Mouse (Mus musculus): Measurements from ENCODE around the gene Sik3. TPM values are rescaled to one million over a fixed set of nuclear protein-coding genes. Genes with fewer than 3 reads are reported as not detected.

The Sik3 gene
- polyA plus RNA-seq, 1 experiment from 2014 or later = 12.6 TPM

DNA sequence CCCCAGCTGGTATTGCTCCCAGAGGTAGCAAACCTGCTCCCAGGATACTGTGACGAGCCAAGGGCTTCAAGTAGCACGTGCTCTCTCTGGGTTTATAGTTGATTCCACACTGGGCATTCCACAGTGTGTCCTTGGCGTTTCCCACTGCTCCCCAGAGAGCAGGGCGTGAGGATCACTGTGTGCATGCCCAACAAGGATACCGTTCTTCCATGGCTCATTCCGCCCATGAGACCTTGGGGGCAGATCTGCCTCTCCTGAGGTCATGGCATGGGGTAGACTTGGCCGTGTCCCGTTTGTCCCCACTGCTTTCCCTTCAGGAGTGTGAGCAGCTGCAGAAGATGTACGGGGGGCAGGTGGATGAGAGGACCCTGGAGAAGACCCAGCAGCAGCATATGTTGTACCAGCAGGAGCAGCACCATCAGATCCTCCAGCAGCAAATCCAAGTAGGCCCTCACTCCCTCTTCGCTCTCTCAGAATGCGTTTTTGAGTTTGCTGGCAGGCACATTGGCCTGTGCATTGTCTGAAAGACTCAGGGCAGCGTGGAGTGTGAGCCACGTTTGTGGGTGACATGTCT, 195.9 kb downstream of the Sik3 start:
- ATAC-seq (ENCODE audit: insufficient number of reproducible peaks, insufficient read depth, low FRiP score, low TSS enrichment, low read depth) = no peak
- Histone ChIP-seq H3K4me1 (replicated peaks) (peaks cover 19% of the 10 kb centered on the region), H3K4me3 (replicated peaks) (no peak overlapping the region), H3K9me3 (no peaks in the 10 kb centered on the region), H3K9ac (replicated peaks) (no peak overlapping the region), H3K36me3 (peaks cover 93% of the 10 kb centered on the region), H3K27me3 (no peaks in the 10 kb centered on the region), H3K27ac (peak overlapping the region; percentile 62), H3K4me2 (no peak overlapping the region)
- 73% methylated on average over 13 of the region's 13 CpGs for WGBS

DNA sequence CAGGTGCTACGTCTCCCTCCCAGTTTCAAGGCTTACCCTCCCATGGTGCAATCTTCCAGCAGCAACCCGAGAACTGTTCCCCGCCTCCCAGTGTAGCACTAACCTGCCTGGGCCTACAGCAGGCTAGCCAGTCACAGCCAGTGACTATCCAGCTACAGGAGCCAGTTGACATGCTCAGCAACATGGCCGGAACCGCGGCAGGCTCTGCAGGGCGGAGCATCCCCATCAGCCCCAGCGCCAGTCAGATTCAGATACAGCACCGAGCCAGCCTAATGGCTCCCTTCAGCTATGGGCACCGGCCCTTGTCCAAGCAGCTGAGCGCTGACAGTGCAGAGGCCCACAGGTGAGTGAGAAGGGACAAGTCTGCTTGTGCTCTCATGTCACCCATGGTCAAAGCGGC, 197.9 kb downstream of the Sik3 start:
- Histone ChIP-seq H3K27me3 (no peaks in the 10 kb centered on the region), H3K36me3 (peaks cover 96% of the 10 kb centered on the region), H3K27ac (no peak overlapping the region), H3K4me1 (replicated peaks) (peaks cover 19% of the 10 kb centered on the region), H3K4me3 (replicated peaks) (no peak overlapping the region), H3K4me2 (no peak overlapping the region), H3K9me3 (no peaks in the 10 kb centered on the region), H3K9ac (replicated peaks) (no peak overlapping the region)
- no peak for ATAC-seq (ENCODE audit: insufficient number of reproducible peaks, insufficient read depth, low FRiP score, low TSS enrichment, low read depth)
- 90% methylated on average over 12 of the region's 12 CpGs for WGBS

DNA sequence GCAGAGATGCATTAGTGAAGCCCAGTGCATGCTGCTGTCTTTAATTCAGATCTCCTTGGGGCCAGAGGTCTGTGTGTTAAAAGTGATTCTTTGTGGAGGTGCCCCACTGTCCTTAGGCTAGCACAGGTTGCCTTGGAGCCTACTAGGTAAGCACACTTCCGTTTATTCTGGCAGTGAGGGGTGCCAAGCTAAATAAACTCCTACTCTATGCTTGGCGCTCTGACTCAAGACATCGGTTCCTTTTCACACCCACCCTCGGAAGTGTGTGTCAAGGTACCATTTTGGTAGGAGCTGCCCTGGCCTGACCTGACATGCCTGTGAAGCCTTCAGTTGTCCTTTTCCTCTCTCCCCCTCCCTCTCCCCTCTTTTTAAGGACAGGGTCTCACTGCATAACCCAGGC, 201.7 kb downstream of the Sik3 start:
- H3K9ac ChIP-seq (replicated peaks) = no peak overlapping the region
- H3K4me1 ChIP-seq (replicated peaks) = no peaks in the 10 kb centered on the region
- 85% methylated on average over 4 of the region's 4 CpGs for WGBS
- H3K27me3 ChIP-seq = no peaks in the 10 kb centered on the region
- H3K27ac ChIP-seq = no peak overlapping the region
- H3K4me2 ChIP-seq = no peak overlapping the region
- peaks cover 68% of the 10 kb centered on the region for H3K36me3 ChIP-seq
- ATAC-seq (ENCODE audit: insufficient number of reproducible peaks, insufficient read depth, low FRiP score, low TSS enrichment, low read depth) = no peak
- no peaks in the 10 kb centered on the region for H3K9me3 ChIP-seq
- no peak overlapping the region for H3K4me3 ChIP-seq (replicated peaks)

DNA sequence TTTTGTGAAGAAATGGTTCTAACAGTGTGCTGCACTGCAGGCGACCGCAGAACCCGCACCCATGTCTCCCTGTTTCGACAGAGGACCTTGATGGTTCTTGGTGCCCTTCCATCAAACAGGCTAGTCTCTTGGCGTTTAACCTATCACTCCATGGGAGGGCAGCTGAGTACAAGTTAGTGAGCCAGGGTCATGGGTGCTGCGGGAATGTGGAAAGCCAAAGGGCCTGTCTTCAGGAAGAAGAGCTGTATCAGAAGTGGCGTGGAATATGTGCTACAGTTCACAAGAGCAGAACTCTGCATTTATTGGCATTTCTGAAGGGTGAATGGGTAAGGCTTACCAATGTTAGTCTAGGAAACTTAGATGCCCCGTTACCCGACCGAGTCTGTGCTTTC, 202.3 kb downstream of the Sik3 start:
- ATAC-seq (ENCODE audit: insufficient number of reproducible peaks, insufficient read depth, low FRiP score, low TSS enrichment, low read depth) = no peak
- no peak overlapping the region for H3K4me3 ChIP-seq (replicated peaks)
- H3K4me2 ChIP-seq = no peak overlapping the region
- WGBS = 89% methylated on average over 10 of the region's 10 CpGs
- H3K9me3 ChIP-seq = no peaks in the 10 kb centered on the region
- H3K4me1 ChIP-seq (replicated peaks) = no peaks in the 10 kb centered on the region
- no peak overlapping the region for H3K9ac ChIP-seq (replicated peaks)
- H3K27ac ChIP-seq = no peak overlapping the region
- H3K27me3 ChIP-seq = no peaks in the 10 kb centered on the region
- H3K36me3 ChIP-seq = peaks cover 68% of the 10 kb centered on the region

DNA sequence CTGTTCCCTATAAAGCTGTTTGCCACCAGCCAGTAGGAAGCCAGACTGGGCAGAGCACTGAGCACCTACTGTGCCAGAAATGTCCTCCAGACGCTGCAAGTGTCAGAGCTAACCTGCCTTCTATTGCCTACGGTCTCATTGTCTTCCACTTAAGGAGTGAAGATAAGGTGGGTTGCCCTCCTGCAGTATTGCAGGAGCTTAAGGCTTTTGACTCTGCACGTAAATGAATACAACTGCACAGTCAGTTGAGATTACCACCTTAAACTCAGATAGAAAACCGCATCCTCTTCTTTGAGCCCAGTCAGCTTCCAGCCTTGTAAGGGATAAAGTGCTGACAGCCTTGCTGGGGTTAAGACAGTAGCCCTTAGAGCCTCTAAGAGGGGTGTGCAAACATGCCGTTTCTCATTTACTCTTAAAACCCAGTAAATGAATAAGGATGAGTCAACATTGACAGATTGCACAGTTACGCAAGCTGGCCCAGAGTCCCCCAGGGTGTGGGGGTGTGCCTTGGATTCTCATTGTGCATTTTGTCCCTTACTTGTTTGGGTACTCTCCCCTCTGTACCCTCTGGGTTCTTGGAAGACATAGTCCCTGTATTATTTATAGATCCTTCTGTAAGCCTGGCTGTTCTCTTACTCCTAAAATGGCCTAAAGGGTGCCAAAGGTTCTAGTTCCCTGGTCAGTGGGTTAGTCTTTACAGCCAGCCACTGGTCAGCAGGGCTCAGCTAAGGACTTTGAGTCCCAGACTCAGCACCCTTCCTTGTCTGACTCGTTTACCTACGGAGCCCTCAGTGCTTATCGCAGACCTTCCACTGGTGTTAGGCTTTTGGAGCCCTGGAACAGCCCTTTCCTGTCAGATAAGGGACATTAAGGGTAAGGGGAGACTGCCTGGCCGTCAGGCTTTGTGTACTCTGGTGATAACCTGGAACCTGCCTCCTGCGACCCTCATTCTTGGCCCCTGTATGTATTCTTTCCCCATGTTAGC, 203.0 kb downstream of the Sik3 start:
- H3K36me3 ChIP-seq = peaks cover 68% of the 10 kb centered on the region
- no peak overlapping the region for H3K9ac ChIP-seq (replicated peaks)
- H3K27me3 ChIP-seq = no peaks in the 10 kb centered on the region
- no peaks in the 10 kb centered on the region for H3K4me1 ChIP-seq (replicated peaks)
- H3K9me3 ChIP-seq = no peaks in the 10 kb centered on the region
- 82% methylated on average over 11 of the region's 11 CpGs for WGBS
- H3K4me3 ChIP-seq (replicated peaks) = no peak overlapping the region
- H3K27ac ChIP-seq = no peak overlapping the region
- ATAC-seq (ENCODE audit: insufficient number of reproducible peaks, insufficient read depth, low FRiP score, low TSS enrichment, low read depth) = no peak
- no peak overlapping the region for H3K4me2 ChIP-seq

DNA sequence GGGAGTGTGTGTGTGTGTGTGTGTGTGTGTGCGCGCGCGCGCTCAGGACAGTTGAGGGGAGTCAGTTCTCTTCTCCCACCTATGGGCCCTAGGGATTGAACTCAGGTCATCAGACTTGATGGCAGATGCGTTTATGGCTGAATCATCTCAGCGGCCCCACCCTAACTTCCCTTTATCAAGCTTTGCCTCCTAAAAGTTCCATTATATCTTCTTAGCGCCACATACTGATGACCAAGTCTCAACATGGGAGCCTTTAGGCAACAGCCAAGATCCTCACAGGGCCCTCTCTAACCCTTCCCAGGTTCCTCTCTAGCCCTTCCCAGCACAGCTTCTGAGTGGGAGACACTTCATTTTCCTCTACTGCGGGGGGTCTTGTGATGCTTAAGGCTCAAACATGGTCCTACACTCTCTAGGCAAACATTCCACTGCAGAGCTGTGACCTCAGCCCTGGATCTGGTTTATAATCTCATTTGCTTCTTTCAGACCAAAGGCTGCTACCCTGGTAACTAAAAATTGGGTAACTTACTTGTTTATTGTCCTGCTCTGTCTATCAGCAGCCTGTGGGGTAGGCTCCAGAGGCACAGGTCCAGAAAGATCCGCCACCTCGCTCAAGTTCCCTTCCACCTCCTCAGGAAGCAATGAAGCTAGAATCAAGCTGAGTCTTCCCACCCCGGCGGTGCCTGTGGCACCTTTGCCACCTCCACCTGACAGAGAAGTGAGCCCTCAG, 204.3 kb downstream of the Sik3 start:
- Histone ChIP-seq H3K27me3 (no peaks in the 10 kb centered on the region), H3K9me3 (no peaks in the 10 kb centered on the region), H3K36me3 (peaks cover 68% of the 10 kb centered on the region), H3K27ac (no peak overlapping the region), H3K4me1 (replicated peaks) (no peaks in the 10 kb centered on the region), H3K4me2 (no peak overlapping the region), H3K9ac (replicated peaks) (no peak overlapping the region), H3K4me3 (replicated peaks) (no peak overlapping the region)
- 93% methylated on average over 13 of the region's 13 CpGs for WGBS
- ATAC-seq (ENCODE audit: insufficient number of reproducible peaks, insufficient read depth, low FRiP score, low TSS enrichment, low read depth) = no peak

DNA sequence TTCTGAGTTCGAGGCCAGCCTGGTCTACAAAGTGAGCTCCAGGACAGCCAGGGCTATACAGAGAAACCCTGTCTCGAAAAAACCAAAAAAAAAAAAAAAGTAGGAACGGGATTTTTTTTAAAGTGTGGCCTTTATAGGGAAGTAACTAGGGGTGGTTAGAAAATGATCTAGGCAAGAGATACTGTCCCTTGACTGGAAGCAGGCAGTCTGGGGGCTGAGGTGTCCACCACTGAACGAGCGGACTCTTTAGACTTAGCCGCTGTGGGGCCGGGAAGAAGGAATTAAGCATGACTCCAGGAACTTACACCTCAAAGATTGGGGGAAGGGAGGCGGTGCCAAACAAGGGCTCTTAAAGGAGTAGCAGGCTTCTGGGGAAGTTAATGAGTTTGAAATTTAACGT, 205.6 kb downstream of the Sik3 start:
- Histone ChIP-seq H3K27me3 (no peaks in the 10 kb centered on the region), H3K9me3 (no peaks in the 10 kb centered on the region), H3K4me2 (no peak overlapping the region), H3K4me3 (replicated peaks) (no peak overlapping the region), H3K4me1 (replicated peaks) (no peaks in the 10 kb centered on the region), H3K36me3 (peaks cover 69% of the 10 kb centered on the region), H3K9ac (replicated peaks) (no peak overlapping the region), H3K27ac (no peak overlapping the region)
- no peak for ATAC-seq (ENCODE audit: insufficient number of reproducible peaks, insufficient read depth, low FRiP score, low TSS enrichment, low read depth)
- 62% methylated on average over 9 of the region's 9 CpGs for WGBS

DNA sequence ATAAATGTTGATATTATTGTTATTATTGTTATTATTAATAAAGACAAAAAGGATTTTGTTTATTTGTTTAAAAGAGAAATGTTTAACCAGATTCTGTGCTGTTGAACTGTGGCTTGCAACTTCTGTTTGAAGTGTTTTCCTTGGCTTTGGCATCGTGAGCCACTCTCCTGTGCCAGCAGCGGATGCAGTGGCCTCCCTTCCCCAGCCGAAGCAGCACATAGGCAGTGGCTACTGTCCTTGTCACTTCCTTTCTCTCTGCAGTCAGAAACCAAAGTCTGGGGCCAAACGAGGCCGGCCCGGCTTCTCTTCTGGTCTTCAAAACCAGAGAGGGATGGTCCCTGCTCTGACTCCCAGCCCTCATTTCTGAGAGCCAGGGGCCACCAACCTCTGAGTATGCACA, 210.5 kb downstream of the Sik3 start:
- no peak overlapping the region for H3K4me2 ChIP-seq
- no peaks in the 10 kb centered on the region for H3K4me1 ChIP-seq (replicated peaks)
- H3K36me3 ChIP-seq = peaks cover 53% of the 10 kb centered on the region
- H3K9me3 ChIP-seq = no peaks in the 10 kb centered on the region
- no peak overlapping the region for H3K9ac ChIP-seq (replicated peaks)
- 0 out of 2 replicates have a peak, but pooled peaks cover 4% of the 10 kb centered on the region for H3K27me3 ChIP-seq
- H3K4me3 ChIP-seq (replicated peaks) = no peak overlapping the region
- 86% methylated on average over 6 of the region's 6 CpGs for WGBS
- no peak overlapping the region for H3K27ac ChIP-seq
- ATAC-seq (ENCODE audit: insufficient number of reproducible peaks, insufficient read depth, low FRiP score, low TSS enrichment, low read depth) = no peak

DNA sequence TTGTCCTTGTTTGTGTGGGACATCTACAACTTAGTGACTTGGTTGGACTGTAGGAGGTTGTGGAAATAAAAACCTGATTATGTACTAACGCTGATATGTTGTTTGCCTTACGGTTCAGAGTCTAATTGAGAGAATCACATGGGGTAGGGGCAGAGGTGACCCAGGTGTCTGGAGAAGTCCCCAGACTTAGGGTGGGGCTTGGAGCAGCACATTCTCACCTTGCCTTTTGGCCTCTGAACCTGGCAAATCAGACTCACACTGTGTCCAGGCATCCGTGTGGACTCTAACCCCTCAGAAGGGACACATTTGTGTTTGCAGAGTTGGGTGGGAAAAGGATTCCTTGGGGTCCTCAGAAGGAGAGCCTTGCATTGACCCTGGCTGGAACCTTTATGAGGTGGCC, 211.5 kb downstream of the Sik3 start:
- Histone ChIP-seq H3K36me3 (peaks cover 49% of the 10 kb centered on the region), H3K4me3 (replicated peaks) (no peak overlapping the region), H3K9me3 (no peaks in the 10 kb centered on the region), H3K27ac (no peak overlapping the region), H3K27me3 (0 out of 2 replicates have a peak, but pooled peaks cover 7% of the 10 kb centered on the region), H3K4me2 (no peak overlapping the region), H3K4me1 (replicated peaks) (no peaks in the 10 kb centered on the region), H3K9ac (replicated peaks) (no peak overlapping the region)
- ATAC-seq (ENCODE audit: insufficient number of reproducible peaks, insufficient read depth, low FRiP score, low TSS enrichment, low read depth) = no peak
- WGBS = 80% methylated on average over 3 of the region's 3 CpGs

DNA sequence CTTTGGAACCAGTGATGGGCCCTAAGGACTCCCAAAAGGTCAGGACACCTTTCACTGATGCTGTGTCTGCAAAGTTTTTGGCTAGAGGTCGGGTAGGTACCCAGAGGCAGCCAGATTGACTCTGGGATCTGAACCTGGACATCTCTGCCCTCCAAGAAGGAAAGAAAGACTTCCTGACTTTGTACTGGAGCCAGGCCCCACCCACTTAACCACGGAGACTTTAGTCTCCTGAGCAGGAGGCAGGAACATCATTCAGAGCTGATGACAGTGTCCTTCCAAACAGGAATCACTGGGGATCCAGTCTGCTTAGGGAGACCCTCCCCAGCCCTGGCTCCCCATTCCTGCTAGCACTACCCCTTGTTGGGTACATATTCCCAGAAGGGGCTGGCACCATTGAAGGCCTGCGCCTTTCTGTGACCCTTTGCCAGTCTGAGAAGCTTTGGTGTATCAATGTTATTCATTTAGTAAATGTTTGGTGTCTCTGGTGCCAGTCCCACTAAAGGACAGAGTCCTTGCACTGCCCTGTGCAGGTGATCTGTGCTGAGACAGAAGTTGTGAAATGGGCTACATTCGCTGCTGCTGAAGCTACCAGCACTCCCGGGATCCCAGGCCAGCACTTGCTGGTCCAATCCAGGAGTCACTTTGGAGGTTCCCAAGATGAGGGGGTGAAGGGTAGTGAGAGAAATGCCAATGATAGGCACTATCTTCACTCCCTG, 212.5 kb downstream of the Sik3 start:
- H3K9me3 ChIP-seq = no peaks in the 10 kb centered on the region
- 0 out of 2 replicates have a peak, but pooled peaks cover 7% of the 10 kb centered on the region for H3K27me3 ChIP-seq
- no peak overlapping the region for H3K27ac ChIP-seq
- H3K9ac ChIP-seq (replicated peaks) = no peak overlapping the region
- WGBS = 65% methylated on average over 5 of the region's 5 CpGs
- no peak for ATAC-seq (ENCODE audit: insufficient number of reproducible peaks, insufficient read depth, low FRiP score, low TSS enrichment, low read depth)
- no peak overlapping the region for H3K4me2 ChIP-seq
- H3K4me3 ChIP-seq (replicated peaks) = no peak overlapping the region
- H3K36me3 ChIP-seq = peaks cover 40% of the 10 kb centered on the region
- H3K4me1 ChIP-seq (replicated peaks) = no peaks in the 10 kb centered on the region
